Mouse (Mus musculus): Measurements from ENCODE around the gene Gm39566. TPM values are rescaled to one million over a fixed set of nuclear protein-coding genes. Genes with fewer than 3 reads are reported as not detected.

Gm39566 gene
- polyA plus RNA-seq, 1 experiment from 2014 or later = not detected

GRCm38 (mm10) chr11:69828832-69829231, 13.7 kb upstream of the Gm39566 start:
- Histone ChIP-seq H3K36me3 (peaks cover 83% of the 10 kb centered on the region), H3K27ac (no peak overlapping the region), H3K4me3 (no peak overlapping the region), H3K9ac (no peak overlapping the region), H3K9me3 (no peaks in the 10 kb centered on the region), H3K4me2 (replicated peaks) (no peak overlapping the region), H3K27me3 (no peaks in the 10 kb centered on the region), H3K4me1 (peaks cover 10% of the 10 kb centered on the region)
- ATAC-seq (ENCODE audit: insufficient number of reproducible peaks, insufficient read depth, low FRiP score, low TSS enrichment) = no peak
- WGBS = 67% methylated on average over 5 of the region's 5 CpGs

- Histone ChIP-seq H3K9me3 (no peaks in the 10 kb centered on the region), H3K36me3 (peaks cover 45% of the 10 kb centered on the region), H3K4me3 (no peak overlapping the region), H3K27me3 (no peaks in the 10 kb centered on the region), H3K9ac (no peak overlapping the region), H3K4me2 (replicated peaks) (no peak overlapping the region), H3K27ac (no peak overlapping the region), H3K4me1 (no peaks in the 10 kb centered on the region)
- no peak for ATAC-seq (ENCODE audit: insufficient number of reproducible peaks, insufficient read depth, low FRiP score, low TSS enrichment)
- 69% methylated on average over 2 of the region's 2 CpGs for WGBS
Measured at GRCm38 (mm10) chr11:69823456-69823855, 8.4 kb upstream of the Gm39566 start.

GRCm38 (mm10) chr11:69822080-69822479, 7.0 kb upstream of the Gm39566 start, which contains the start of gene Spem1:
TSS of gene Spem1 (minus strand) at chr11:69822180.
- no peaks in the 10 kb centered on the region for H3K27me3 ChIP-seq
- no peak within 1 kb of the TSS for H3K4me2 ChIP-seq (replicated peaks)
- ATAC-seq (ENCODE audit: insufficient number of reproducible peaks, insufficient read depth, low FRiP score, low TSS enrichment) = no peak
- H3K36me3 ChIP-seq = peaks cover 31% of the 10 kb centered on the region
- H3K27ac ChIP-seq = no peak within 1 kb of the TSS
- no peaks in the 10 kb centered on the region for H3K4me1 ChIP-seq
- no peak within 1 kb of the TSS for H3K4me3 ChIP-seq
- peaks cover 7% of the 10 kb centered on the region; the same call in 1 of the 2 replicates for H3K9me3 ChIP-seq
- WGBS = 87% methylated on average over 3 of the region's 3 CpGs
- no peak within 1 kb of the TSS for H3K9ac ChIP-seq

- Histone ChIP-seq H3K4me1 (no peaks in the 10 kb centered on the region), H3K4me3 (no peak overlapping the region), H3K9me3 (peaks cover 11% of the 10 kb centered on the region), H3K4me2 (replicated peaks) (no peak overlapping the region), H3K27me3 (no peaks in the 10 kb centered on the region), H3K27ac (no peak overlapping the region), H3K9ac (no peak overlapping the region), H3K36me3 (no peaks in the 10 kb centered on the region)
- no peak for ATAC-seq (ENCODE audit: insufficient number of reproducible peaks, insufficient read depth, low FRiP score, low TSS enrichment)
- 88% methylated on average over 8 of the region's 8 CpGs for WGBS
Measured at GRCm38 (mm10) chr11:69818871-69819270, 3.8 kb upstream of the Gm39566 start.

- no peak within 1 kb of the TSS for H3K4me3 ChIP-seq
- H3K9ac ChIP-seq = no peak within 1 kb of the TSS
- 80% methylated on average over 2 of the region's 2 CpGs for WGBS
- H3K27ac ChIP-seq = no peak within 1 kb of the TSS
- no peak for ATAC-seq (ENCODE audit: insufficient number of reproducible peaks, insufficient read depth, low FRiP score, low TSS enrichment)
- H3K27me3 ChIP-seq = no peaks in the 10 kb centered on the region
- peaks cover 11% of the 10 kb centered on the region for H3K9me3 ChIP-seq
- H3K4me2 ChIP-seq (replicated peaks) = no peak within 1 kb of the TSS
- no peaks in the 10 kb centered on the region for H3K4me1 ChIP-seq
- no peaks in the 10 kb centered on the region for H3K36me3 ChIP-seq
Measured at GRCm38 (mm10) chr11:69818365-69818764, 3.3 kb upstream of the Gm39566 start, which contains the start of gene Spem2. TSS of gene Spem2 (minus strand) at chr11:69818465.

- WGBS = 91% methylated on average over 12 of the region's 12 CpGs
- no peak overlapping the region for H3K27ac ChIP-seq
- H3K27me3 ChIP-seq = no peaks in the 10 kb centered on the region
- H3K4me1 ChIP-seq = no peaks in the 10 kb centered on the region
- H3K9ac ChIP-seq = no peak overlapping the region
- H3K36me3 ChIP-seq = no peaks in the 10 kb centered on the region
- H3K4me3 ChIP-seq = no peak overlapping the region
- ATAC-seq (ENCODE audit: insufficient number of reproducible peaks, insufficient read depth, low FRiP score, low TSS enrichment) = no peak
- no peak overlapping the region for H3K4me2 ChIP-seq (replicated peaks)
- H3K9me3 ChIP-seq = peaks cover 11% of the 10 kb centered on the region
Measured at GRCm38 (mm10) chr11:69816520-69816919, 1.4 kb upstream of the Gm39566 start.

GRCm38 (mm10) chr11:69810280-69810679, 4.8 kb downstream of the Gm39566 start:
- no peaks in the 10 kb centered on the region for H3K36me3 ChIP-seq
- peaks cover 14% of the 10 kb centered on the region for H3K27me3 ChIP-seq
- H3K4me3 ChIP-seq = no peak overlapping the region
- no peak overlapping the region for H3K4me2 ChIP-seq (replicated peaks)
- no peak for ATAC-seq (ENCODE audit: insufficient number of reproducible peaks, insufficient read depth, low FRiP score, low TSS enrichment)
- H3K9me3 ChIP-seq = no peaks in the 10 kb centered on the region
- H3K27ac ChIP-seq = no peak overlapping the region
- no peaks in the 10 kb centered on the region for H3K4me1 ChIP-seq
- H3K9ac ChIP-seq = no peak overlapping the region

- Histone ChIP-seq H3K4me2 (replicated peaks) (no peak overlapping the region), H3K9me3 (no peaks in the 10 kb centered on the region), H3K4me3 (no peak overlapping the region), H3K9ac (no peak overlapping the region), H3K4me1 (peaks cover 24% of the 10 kb centered on the region), H3K27ac (no peak overlapping the region), H3K36me3 (no peaks in the 10 kb centered on the region), H3K27me3 (peaks cover 40% of the 10 kb centered on the region)
- 75% methylated on average over 2 of the region's 2 CpGs for WGBS
- no peak for ATAC-seq (ENCODE audit: insufficient number of reproducible peaks, insufficient read depth, low FRiP score, low TSS enrichment)
Measured at GRCm38 (mm10) chr11:69807641-69808040, 7.5 kb downstream of the Gm39566 start.

- Histone ChIP-seq H3K9me3 (no peaks in the 10 kb centered on the region), H3K4me1 (peaks cover 33% of the 10 kb centered on the region), H3K36me3 (no peaks in the 10 kb centered on the region), H3K4me2 (replicated peaks) (no peak overlapping the region), H3K4me3 (no peak overlapping the region), H3K27me3 (peaks cover 52% of the 10 kb centered on the region), H3K9ac (no peak overlapping the region), H3K27ac (no peak overlapping the region)
- 80% methylated on average over 4 of the region's 4 CpGs for WGBS
- ATAC-seq (ENCODE audit: insufficient number of reproducible peaks, insufficient read depth, low FRiP score, low TSS enrichment) = no peak
Measured at GRCm38 (mm10) chr11:69806378-69806777, 8.7 kb downstream of the Gm39566 start.

- 6% methylated on average over 29 of the region's 29 CpGs for WGBS
- Histone ChIP-seq H3K27me3 (peaks cover 56% of the 10 kb centered on the region), H3K4me1 (peaks cover 40% of the 10 kb centered on the region), H3K9ac (peak within 1 kb of the TSS; percentile 41; the same call in 1 of the 2 replicates), H3K27ac (no peak within 1 kb of the TSS), H3K9me3 (no peaks in the 10 kb centered on the region), H3K4me2 (replicated peaks) (peak within 1 kb of the TSS; percentile 90), H3K4me3 (peak within 1 kb of the TSS; percentile 42; the same call in 1 of the 2 replicates), H3K36me3 (no peaks in the 10 kb centered on the region)
- no peak for ATAC-seq (ENCODE audit: insufficient number of reproducible peaks, insufficient read depth, low FRiP score, low TSS enrichment)
Measured at GRCm38 (mm10) chr11:69804972-69805909, 9.9 kb downstream of the Gm39566 start, which contains the start of gene Tmem102. TSS of gene Tmem102 (minus strand) at chr11:69805624.

GRCm38 (mm10) chr11:69804652-69804940, 10.5 kb downstream of the Gm39566 start:
- Histone ChIP-seq H3K27me3 (peaks cover 56% of the 10 kb centered on the region), H3K9me3 (no peaks in the 10 kb centered on the region), H3K36me3 (no peaks in the 10 kb centered on the region), H3K4me1 (peaks cover 47% of the 10 kb centered on the region), H3K4me2 (replicated peaks) (peak overlapping the region; percentile 90), H3K4me3 (peak overlapping the region; percentile 42; the same call in 1 of the 2 replicates), H3K9ac (0 out of 2 replicates have a peak overlapping the region, but pooled peaks have one; percentile 41), H3K27ac (no peak overlapping the region)
- ATAC-seq (ENCODE audit: insufficient number of reproducible peaks, insufficient read depth, low FRiP score, low TSS enrichment) = no peak
- WGBS = 6% methylated on average over 12 of the region's 12 CpGs

Measured in embryonic facial prominence, embryonic 12.5 days (tissue).